Mouse (Mus musculus) myocyte (in vitro differentiated cells): ENCODE measurements around the gene Elmod1.

ENCODE experiments used
- CEBPB ChIP-seq: IDR thresholded peaks from 2 replicates; pipeline ENCODE4 v1.6.1; 2011; ENCODE audit warnings: mild to moderate bottlenecking, moderate library complexity; ENCODE audit not compliant: poor library complexity, insufficient read depth, severe bottlenecking
- E2F4 ChIP-seq: IDR thresholded peaks from one replicate; pipeline ENCODE4 v1.6.1; 2011; ENCODE audit warnings: mild to moderate bottlenecking, control low read depth, moderate library complexity; ENCODE audit not compliant: insufficient read depth
- MAX ChIP-seq: IDR thresholded peaks from one replicate; pipeline ENCODE4 v1.6.1; 2011; ENCODE audit warnings: low read depth, mild to moderate bottlenecking, control low read depth
- MYOG ChIP-seq, 3 experiments: IDR thresholded peaks; one replicate each; pipeline ENCODE4 v1.6.1; 2011; ENCODE audit warnings: control low read depth in 2 of 3, low read depth in 2 of 3, mild to moderate bottlenecking in 2 of 3; ENCODE audit not compliant: insufficient read length in 2 of 3, control insufficient read depth in 1 of 3, insufficient read depth in 1 of 3
- POLR2A ChIP-seq: IDR thresholded peaks from one replicate; pipeline ENCODE4 v1.6.1; 2011; ENCODE audit warnings: low read depth, mild to moderate bottlenecking, control low read depth, moderate library complexity; ENCODE audit not compliant: insufficient read length
- POLR2AphosphoS2 ChIP-seq: IDR thresholded peaks from one replicate; pipeline ENCODE4 v1.6.1; 2011; ENCODE audit warnings: low read depth, control low read depth; ENCODE audit not compliant: insufficient read length
- REST ChIP-seq: IDR thresholded peaks from one replicate; pipeline ENCODE4 v1.6.1; 2011; ENCODE audit warnings: mild to moderate bottlenecking, control low read depth, moderate library complexity; ENCODE audit not compliant: insufficient read depth, insufficient read length
- SRF ChIP-seq: IDR thresholded peaks from one replicate; pipeline ENCODE4 v1.6.1; 2011; ENCODE audit warnings: low read depth; ENCODE audit not compliant: control insufficient read depth, insufficient read length
- TCF12 ChIP-seq: IDR thresholded peaks from one replicate; pipeline ENCODE4 v1.6.1; 2011; ENCODE audit warnings: mild to moderate bottlenecking, control low read depth; ENCODE audit not compliant: poor library complexity, insufficient read depth, severe bottlenecking
- USF1 ChIP-seq: IDR thresholded peaks from one replicate; pipeline ENCODE4 v1.6.1; 2011; ENCODE audit warnings: low read depth, mild to moderate bottlenecking, control low read depth, moderate library complexity

DNA sequence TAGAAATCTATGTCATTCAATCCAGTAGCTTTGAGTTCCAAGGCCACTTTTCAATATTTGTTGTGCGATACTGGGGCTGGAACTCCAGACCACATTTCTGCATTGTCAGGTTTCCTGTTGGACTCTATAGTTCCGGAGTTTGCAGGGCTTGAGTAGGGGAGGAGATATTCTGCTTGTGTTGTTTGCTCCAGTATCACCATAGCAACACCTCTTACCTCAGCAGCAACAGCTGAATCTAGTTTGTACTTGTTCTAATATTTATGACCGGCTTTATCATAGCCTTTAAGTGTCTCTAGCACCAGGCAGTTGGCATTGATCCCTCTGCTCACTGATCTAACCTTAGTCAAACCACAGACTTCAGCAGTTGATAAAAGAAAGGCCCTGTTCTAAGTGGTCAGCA lies 47.7 kb upstream of the Elmod1 start:
- TF ChIP-seq REST (no peak), POLR2A (no peak), MAX (no peak), USF1 (no peak), POLR2AphosphoS2 (no peak), MYOG (IDR thresholded peaks at IDR 0.05; ENCODE audit: control insufficient read depth in 1 of 3, insufficient read depth in 1 of 3, insufficient read length in 2 of 3, low read depth in 2 of 3) (no peak), E2F4 (no peak), CEBPB (no peak), TCF12 (no peak), SRF (no peak)
